Mouse (Mus musculus): ENCODE data around the gene Alg14.
A peak's percentile ranks its signal among the peaks of the same experiment; 100 is the strongest.

Gene Alg14

DNA sequence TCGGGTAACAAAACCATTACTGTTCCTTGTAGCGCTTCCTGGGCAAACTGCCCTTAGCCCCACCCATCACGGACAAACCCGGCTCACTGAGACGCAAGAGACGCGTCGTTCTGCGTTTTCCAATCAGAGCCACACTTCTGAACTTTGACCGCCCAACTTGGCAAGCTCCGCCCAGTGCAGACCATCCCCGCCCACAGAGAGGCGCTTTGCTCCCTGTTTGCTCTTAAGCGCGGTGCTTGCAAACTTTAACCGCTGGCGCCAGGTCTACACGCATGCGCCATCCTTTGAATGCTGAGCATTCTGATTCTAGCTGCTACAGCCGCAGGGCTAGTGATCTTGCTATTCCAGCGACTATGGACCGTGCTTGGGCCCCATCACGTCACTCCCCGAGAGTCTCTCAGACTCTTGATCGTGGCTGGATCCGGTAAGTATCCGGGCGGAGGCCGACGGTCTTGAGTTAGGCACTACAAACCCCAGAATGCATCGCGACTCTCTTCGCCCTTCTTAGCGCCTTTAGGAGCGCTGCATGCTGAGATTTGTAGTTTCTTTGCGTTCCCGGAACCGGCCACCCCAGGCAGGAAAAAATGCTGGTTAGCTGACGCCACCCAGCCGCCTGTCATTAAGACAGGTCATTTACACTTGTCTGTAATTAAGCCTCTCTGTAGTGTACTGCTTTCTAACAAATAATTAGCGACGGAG is at the start of gene Alg14:
Gene Alg14 (plus strand): TSS at position 214 of the 699 bp plus-strand sequence.
- peak; percentile 99 for DNase-seq

DNA sequence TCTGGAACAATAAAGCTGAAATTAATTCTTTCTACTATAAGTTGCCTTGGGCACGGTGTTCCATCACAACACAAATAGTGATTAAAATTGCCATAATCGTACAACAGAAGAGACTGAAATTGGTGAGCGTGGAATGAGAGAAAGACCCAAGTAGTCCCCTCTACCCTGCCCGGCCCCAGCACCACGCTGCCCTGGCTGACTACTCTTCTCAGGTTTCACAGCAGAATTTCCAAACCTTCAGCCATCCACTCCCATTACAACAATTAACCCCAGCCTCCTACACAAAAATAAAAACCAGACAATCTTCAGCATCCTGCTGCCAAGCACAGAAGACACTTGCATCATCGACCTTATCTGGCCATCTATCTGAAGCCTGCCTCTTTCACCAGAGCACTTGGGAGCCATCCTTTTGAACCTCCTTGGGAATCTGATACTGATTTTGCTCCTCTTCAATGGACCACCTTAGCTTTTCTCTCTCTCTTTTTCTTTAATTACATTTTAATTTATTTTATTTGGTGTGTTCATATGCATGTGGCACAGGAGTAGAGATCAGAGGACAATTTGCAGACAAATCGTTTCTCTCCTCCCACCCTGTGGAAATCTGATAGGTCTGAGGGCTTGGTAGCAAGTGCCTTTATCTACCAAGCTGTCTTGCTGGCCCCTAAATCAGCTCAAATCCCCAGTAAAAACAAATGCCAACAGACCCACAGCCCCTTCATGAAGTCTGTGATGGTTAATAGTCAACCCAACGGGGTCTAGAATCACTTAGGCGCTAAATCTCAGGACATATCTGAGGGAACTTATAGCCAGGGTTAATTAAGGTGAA is 49.2 kb upstream of the Alg14 start:
- no peak for DNase-seq

DNA sequence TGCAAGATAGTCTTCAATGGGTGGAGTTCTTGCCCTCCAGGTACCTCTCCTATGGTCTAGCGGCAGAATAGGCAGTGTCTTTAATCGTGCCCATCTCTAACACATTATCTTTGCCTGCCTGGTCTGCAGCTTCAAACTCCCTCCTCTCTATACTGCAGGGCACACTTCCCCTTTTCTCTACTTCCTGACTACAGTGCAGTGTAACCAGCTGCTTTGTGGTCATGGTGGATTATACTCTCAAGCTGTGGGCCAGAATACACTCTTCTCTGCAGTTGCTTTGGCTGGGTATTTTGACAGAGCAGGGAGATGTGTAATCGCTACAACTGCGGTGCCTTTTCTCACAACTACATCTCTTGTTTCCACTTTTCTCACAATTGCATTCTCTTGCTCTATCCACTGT is 48.6 kb upstream of the Alg14 start:
- DNase-seq = no peak

DNA sequence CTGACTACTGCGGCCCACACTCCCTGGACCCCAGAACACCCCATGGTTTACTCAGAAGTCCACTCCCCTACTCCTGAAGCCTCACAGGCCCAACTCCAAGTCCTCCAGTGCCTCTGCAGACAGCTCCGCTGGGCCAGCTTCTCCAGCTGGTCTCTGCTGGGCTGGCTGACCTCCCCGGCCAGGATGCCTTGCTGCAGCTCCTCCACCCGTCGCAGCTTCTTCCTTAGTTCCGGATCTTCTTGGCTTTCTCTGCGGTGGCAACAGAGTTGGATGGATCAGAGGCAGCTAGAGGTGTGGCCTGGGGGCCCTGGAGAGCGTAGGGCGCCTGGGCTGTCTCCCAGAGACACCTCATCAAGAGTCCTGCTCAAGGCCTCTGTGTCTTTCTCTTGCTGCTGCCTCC is 41.5 kb upstream of the Alg14 start:
- peak; percentile 60 for DNase-seq

DNA sequence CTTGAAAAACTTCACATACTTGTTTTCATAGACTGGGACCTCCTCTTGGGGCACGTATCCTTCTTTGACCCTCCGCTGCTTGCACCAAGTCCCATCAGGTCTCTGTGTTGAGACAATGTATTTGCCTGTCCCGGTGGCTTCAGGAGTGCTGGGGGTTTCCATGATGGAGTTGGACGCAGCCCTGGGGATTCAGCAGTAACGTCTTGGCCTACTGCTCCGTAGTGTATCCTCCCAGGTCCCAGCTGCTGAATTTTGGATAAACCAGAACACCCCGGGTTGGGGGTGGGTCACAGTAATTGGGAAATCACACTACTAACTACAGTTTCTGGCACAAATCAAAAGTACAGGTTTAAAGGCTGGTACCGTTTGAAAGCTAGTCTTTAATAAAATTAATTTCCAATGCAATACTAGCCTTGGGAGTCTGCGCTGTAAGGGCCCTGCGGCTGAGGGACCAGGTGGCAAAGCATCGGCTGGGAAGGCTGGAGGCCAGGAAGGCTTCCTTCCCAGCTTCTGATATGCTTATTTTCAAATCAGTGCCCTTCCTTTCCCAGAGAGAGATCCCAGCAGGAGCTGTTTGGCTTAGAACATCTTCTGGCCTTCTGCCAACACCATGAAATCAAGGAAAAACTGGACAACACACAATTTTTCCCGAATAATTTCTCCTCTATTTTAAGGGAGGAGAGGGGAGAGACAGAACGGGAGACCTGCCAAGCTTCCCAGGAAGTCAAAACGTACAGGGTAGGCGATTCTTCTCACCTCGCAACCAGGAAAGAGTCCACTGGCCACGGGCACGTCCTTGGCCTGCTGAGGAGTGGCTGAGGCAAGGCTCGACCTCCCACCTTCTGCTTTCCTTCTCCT is 40.8 kb upstream of the Alg14 start:
- DNase-seq = peak; percentile 23

DNA sequence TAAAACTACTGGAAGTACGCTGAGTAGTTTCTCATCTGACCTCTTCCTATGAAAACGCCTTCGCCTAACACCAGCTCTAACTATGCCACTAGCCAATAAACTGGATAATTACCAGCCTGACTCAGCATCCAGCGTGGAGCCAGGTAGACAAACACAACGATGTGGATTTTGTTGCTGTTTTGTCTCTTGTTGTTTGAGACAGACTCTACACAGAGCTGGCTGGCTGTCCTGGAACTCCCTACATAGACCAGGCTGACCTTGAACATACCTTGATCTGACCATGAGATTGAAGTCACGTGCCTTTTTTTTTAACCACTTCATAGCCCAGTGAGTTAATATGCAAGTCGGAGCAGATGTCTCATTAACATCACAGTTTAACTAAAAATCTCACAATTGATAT is 36.1 kb upstream of the Alg14 start:
- DNase-seq = no peak

DNA sequence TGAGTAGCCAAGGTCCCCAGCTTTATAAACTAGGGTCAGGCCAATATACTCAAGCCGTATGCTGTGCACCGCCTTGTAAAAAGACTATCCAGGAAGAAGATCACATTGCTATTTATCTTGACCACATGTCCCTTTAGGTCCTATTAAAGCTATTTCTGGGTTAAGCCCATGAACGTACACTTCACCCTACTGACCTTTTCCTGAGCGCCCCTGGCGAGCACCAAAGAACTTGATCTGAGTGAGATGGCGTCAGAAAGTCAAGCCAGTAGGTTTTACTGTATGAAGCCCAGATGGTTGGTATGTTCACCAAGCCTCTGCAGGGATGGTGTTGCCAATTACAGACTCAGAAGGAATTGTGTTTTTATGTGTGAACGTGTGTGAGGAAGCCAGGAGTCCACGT is 35.4 kb upstream of the Alg14 start:
- DNase-seq = no peak

DNA sequence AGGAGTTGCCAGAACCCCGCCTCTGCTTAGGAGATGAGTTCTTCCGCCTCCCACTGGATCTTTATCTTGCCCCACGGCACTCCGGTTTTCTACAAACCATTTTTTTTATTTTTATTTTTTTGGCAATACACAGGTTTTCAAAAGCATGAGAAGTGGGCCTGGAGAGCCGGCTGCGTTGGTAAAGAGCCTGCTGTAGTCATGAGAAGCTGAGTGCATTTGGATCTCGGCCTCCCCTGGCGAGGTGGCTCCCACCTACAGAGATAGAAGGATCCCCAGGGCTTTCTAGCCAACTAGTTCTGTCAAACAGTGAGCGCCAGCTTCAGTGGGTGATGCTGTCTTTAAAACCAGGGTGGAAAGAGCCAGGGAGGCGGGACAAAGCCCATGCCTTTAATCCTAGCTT is 34.2 kb upstream of the Alg14 start:
- no peak for DNase-seq

DNA sequence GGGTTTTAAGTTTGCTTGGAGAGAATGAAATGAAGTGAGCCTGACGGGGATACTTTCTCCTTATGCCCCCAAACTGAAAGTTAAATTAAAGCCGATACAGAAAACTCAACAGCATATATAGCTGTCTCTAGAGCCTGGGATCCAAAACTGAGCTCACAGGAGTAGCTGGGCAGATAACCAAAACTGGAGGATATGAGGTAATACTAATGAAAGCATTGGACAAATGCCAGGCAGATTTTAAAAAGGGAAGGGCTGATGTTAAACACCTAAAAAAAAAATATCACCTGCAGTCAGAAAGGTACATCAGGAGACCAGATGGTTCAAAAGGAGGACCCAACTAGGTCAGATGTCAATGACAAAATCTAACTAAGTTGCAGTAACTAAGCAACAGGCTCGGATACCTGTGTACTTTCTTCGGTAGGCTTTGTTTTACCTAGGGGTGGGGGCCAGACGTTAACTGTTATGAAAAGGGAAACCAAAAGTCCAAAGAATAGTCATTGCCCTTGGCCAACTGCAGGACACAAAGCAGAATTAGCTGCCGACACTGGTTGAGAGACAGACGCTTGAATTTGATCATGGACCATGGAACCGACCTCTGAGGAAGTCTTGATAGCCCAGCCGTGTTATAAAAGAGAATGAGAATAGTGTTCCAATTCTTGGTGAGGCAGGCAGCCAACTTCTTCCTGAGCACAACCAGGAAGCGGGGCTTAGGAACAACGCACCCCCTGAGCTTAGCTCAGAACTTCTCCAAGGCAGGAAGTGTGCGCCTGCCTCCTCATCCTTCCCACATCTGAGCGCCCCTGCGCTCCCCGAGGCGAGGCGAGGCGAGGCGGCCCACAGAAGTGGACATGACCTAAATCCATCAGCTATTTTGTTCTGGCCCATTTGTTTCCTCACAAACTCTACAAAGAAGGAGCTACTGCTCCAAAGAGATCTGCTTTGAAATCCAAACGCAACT is 32.8 kb upstream of the Alg14 start:
- DNase-seq = peak; percentile 8

DNA sequence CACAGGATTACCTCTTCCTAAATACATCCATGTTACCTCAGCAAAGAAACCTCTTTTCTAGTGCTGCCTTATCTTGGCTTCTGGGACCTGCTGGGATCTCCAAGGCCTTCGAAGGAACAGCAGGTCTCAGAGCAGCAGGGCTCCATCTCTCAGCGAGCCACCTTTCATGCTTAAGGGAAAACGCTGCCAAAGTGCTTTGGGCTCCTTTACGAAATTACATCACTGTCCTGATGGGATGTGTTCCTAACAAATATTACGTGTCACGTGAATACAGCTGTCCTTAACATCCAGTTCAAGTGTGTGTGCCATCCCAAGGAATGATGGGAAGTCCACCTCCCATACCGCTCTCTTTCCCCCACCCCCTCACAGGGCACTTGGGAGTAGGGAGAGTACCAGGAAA is 31.5 kb upstream of the Alg14 start:
- no peak for DNase-seq

DNA sequence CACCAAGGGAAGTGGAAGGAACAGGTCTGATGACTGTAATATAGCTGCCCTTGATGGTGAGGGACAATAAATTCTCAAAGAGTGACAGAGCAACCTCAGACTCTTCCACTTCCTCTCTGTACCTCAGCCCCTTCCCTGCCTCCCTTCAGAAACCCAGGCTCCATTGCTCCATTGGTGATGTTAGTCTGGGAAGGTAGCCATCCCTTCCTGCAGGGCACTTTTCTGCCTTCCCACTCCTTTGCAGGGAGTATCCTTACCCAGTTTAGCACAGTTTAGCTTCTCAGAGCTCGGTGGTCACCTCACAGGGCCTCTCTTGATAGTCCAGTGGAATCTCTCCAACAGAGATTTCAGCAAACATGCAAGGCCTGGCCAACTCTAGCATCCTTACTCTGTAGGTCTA is 30.7 kb upstream of the Alg14 start:
- no peak for DNase-seq

DNA sequence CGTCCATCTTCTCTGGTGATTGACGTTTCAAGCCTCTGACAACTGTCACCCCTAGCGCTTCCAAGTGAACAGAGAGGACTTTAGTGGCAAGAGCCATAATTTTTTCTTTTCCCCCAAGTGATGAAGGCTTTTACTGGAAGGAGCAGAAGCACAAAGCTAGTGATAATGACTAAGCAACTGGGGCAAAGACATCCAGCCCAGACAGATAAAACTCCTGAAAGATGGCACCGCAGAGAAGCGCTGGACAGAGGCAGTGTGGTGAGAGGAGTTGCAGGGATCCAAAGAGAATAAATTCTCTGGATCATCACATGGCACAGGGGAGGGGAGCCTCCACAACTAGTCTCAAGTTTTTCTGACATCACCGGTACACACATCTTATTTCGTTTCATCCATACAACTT is 30.3 kb upstream of the Alg14 start:
- DNase-seq = no peak

DNA sequence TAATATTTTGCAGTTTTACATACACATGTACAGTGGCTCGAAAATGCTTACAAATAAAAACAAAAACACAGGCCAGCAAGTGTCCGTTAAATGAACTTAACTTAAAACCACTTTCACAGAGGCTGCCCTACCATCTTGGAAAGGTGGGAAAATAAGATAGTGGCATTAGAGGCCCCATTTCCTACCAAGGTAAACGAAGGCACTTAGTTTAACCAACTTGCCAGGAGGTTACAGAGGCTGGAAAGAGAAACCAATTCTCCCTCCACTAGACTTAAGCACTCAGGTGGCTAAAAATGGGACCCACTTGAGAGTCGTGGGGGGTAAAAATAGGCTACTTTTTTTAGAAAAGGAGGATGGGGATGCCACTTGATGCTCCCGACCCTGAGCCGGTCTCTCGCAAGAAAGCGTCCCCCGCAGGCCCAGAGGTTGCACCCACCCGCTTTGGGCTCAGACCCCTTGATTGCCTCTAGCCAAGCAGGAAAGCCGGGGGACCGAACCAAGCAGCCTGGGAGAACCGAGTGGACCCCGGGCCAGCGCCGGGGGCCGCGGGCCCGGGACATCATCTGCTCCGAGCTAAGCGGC is 29.5 kb upstream of the Alg14 start:
- DNase-seq = no peak

DNA sequence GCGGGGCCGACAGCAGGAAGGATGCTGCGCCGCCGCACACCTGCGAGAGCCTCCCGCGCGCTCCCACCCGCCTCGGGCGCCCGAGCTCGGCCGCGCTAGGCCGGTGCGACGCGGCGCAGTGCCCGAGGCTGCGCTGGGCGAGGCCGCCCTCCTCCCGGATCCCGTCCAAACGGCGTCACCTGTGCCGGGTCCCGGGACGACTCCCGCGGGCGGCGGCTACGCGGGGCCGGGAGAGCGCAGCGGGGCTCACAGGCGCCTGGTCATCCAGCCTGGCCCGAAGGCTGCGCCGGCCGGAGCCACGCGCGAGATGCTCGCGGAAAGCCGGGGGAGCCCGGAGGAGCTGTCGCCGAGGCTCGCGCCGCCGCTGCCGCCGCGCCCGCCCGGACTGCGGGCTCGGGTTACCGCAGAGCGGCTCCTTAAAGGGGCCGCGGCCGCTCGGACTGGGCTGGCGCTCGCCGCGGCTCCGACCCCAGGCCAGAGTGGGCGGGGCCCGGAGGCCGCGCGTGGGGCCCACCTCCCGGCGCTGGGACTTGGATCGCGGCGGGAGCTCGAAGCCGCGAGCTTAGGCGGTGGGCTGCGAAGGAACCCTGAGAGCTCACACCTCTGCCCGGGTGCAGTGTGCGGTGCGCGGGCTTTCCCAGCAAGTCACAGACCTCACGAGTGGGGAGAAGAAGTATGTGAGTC is 28.9 kb upstream of the Alg14 start:
- peak; percentile 53 for DNase-seq

DNA sequence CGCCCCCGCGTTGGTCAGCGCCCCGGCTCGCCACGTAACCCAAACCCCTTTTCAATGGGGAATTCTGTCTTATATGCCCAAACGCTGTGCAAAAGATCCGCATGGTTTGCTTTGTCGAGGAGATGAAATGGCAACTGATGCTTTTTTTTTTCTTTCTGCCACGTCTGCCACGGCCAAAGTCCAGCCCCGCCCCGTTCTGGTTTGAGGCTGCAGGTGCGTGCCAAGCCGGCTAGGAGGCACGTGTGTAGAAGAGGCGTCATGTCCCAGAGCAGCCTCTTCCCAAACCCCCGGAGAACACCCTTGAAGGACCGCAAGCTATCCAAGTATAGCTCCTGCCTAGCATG is 28.4 kb upstream of the Alg14 start:
- peak; percentile 57 for DNase-seq

DNA sequence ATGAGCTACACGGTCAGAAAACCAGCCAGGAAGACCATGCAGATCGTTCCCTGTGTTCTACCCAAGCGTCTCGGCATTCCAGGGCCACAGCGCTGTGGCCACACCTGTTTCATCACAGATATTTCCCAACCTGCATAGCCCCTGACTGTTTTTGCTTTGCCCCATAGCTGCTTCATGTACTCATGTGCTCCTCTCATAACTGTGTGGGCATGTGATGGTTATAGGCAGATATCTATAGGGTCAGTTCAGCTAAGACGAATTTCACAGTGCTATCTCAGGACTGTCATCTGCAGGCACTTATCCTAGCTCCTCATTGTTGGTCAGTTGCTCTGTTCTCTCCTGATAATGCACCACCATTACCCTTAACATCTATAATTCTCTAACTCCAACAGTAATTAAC is 27.3 kb upstream of the Alg14 start:
- DNase-seq = no peak

DNA sequence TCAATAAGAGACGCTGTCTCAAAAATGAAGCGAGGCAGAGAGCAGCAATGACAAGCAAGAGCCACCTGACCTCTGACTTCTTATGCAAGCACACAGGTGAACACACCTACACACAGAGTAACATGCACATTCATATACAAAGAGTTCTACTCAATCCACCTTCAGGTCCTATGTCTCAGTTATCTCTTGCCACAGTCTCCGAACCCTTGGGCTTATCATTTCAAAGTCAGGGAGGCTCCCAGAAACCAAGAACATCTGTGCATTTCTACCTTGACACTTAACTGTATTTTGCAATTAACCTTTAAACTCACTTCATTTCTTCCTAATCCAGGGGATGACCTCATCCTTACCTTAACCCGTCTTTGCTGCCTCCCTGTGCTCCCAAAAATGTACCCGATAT is 24.3 kb upstream of the Alg14 start:
- DNase-seq = no peak

DNA sequence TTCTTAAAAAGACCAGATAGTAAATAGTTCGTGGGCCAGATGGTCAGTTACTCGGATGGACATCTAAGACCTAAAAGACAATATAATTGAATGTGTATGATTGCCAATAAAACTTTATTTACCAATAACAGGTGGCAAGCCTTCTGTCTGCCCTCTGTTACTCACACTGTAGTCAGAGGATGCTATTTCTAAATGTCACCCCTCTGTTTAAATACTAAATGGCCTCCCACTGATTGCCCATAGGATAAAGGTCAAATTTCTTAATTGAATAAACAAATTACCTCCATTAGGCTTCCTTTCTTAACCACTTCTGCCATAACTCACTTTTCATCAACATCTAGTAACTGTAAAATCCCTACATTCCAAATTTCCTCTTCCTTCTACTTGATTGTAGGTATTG is 19.0 kb upstream of the Alg14 start:
- no peak for DNase-seq

DNA sequence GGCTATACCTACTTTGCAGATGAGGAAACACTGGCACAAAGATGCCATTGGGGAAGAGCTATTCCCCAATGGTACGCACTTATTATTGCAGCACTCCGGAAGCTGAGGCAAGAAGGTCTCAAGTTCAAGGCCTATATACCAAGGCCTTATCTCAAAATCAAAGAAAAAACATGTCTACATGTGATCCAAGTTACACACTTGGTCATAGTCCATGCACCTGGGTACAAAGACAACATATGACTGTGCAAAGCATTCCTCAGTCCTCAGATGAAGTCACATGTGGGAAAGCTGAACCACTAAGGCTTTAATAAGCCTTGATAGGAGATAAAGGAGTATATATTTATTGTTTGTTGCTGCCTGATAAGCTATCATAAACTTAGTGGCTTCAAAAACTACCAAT is 17.6 kb upstream of the Alg14 start:
- DNase-seq = no peak

DNA sequence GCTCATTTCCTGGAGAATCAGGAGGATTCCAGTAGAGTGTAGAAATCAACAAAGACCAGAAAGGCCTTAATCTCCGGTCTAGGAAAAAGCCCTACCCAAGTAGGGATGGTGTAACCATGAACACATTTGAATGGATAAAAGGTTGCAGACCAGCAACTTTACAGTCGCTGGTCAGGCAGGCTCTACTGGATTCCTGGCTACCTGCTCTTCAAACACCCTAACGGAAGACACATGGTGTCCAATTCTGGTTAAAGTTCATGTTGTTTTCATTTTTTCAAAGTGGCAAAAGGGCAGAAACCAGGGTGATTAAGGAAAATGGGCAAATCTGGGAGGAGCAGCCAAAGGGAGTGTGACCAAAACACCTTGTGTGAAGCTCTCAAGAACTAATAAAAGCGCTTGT is 14.6 kb upstream of the Alg14 start:
- no peak for DNase-seq

DNA sequence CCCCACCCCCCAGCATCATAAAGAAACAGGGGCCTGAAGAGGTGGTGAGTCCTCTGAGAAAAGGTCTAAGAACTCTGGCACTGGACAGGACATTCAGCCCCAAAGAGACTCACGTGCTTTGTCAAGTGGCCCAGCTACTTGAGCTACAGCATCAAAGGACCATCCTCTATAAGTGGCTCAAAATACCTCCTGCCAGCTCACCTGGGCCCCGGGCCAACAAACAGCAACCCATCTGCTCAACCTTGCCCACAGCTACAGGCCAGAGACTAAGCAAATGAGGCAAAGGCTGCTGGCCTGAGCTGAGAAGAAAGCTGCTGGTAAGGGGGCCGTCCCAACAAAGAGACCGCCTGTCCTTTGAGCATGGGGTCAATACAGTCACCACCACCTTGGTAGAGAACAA is 14.0 kb upstream of the Alg14 start:
- peak; percentile 18 for DNase-seq

DNA sequence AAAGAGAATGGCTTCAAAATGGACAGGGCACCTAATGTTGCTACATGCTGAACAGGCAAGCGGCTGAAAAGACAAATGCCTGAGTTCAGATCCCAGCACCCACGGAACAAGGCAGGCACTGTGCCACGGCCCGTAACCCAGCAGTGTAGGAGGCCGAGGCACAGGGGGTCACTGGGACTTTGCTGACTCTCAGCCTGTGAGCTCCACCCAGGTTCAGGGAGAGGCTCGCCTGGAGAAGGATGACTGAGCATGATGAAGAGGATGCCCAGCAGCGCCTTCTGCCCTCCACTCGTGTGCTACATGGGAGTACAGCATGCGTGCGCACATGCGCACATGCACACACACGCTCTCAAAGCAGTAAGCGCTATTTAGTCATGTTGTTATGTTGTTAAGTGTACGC is 11.9 kb upstream of the Alg14 start:
- DNase-seq = no peak
